Mouse (Mus musculus) MEL (cell line): ENCODE measurements around the gene Sec24d. TPM values are rescaled to one million over a fixed set of nuclear protein-coding genes. Genes with fewer than 3 reads are reported as not detected.

Source experiments
- DNase-seq: peaks from one replicate; pipeline ENCODE4 v3.0.0; 2011; ENCODE audit warnings: low read depth, low spot score
- H3K27ac ChIP-seq: 2 replicates; pipeline ENCODE4 v1.5.1; 2012; ENCODE audit warnings: low read depth, mild to moderate bottlenecking, control low read depth, low read length, moderate library complexity; ENCODE audit not compliant: control insufficient read depth
- H3K27me3 ChIP-seq, 2 experiments: fragments of 150-350 bp in 1 of 2; sonication (generic) in 1 of 2; 2 replicates each; pipeline ENCODE4 v1.6.1; 2012; ENCODE audit warnings: low read length in 2 of 2, mild to moderate bottlenecking in 2 of 2, improper control_type of control experiment in 1 of 2, moderate library complexity in 1 of 2; ENCODE audit not compliant: insufficient read depth in 2 of 2, control insufficient read depth in 1 of 2
- H3K36me3 ChIP-seq, 2 experiments: 2 replicates each; pipeline ENCODE4 v1.6.1; 2012 to 2014; ENCODE audit warnings: low read length in 2 of 2, improper control_type of control experiment in 1 of 2, inconsistent platforms in 1 of 2, mild to moderate bottlenecking in 1 of 2; ENCODE audit not compliant: insufficient read depth in 2 of 2, control insufficient read depth in 1 of 2
- H3K4me1 ChIP-seq, 2 experiments: fragments of 150-350 bp in 1 of 2; sonication (generic) in 1 of 2; 2 replicates each; pipeline ENCODE4 v1.6.1; 2012; ENCODE audit warnings: low read length in 2 of 2, improper control_type of control experiment in 1 of 2, mild to moderate bottlenecking in 1 of 2; ENCODE audit not compliant: insufficient read depth in 2 of 2, control insufficient read depth in 1 of 2
- H3K4me3 ChIP-seq, 2 experiments: fragments of 150-350 bp in 1 of 2; sonication (generic) in 1 of 2; 2 replicates each; pipeline ENCODE4 v1.5.1; 2012; ENCODE audit warnings: low read depth in 2 of 2, low read length in 2 of 2, mild to moderate bottlenecking in 2 of 2, moderate library complexity in 2 of 2, control low read depth in 1 of 2, improper control_type of control experiment in 1 of 2; ENCODE audit not compliant: control insufficient read depth in 1 of 2, insufficient read depth in 1 of 2
- H3K79me2 ChIP-seq: 2 replicates; pipeline ENCODE4 v1.6.1; 2012; ENCODE audit warnings: mild to moderate bottlenecking, low read length, moderate library complexity; ENCODE audit not compliant: control insufficient read depth, poor library complexity, insufficient read depth
- H3K9ac ChIP-seq: 2 replicates; pipeline ENCODE4 v1.6.1; 2012; ENCODE audit warnings: low read depth, mild to moderate bottlenecking, control low read depth, low read length, moderate library complexity; ENCODE audit not compliant: control insufficient read depth, poor library complexity, severe bottlenecking
- H3K9me3 ChIP-seq: fragments of 150-350 bp; sonication (generic); replicated peaks from 2 replicates; pipeline ENCODE4 v1.6.1; 2012; ENCODE audit warnings: mild to moderate bottlenecking, low read length, improper control_type of control experiment, moderate library complexity; ENCODE audit not compliant: insufficient read depth
- CHD1 ChIP-seq: IDR thresholded peaks from 2 replicates; pipeline ENCODE4 v1.6.1; 2012; ENCODE audit warnings: low read depth, mild to moderate bottlenecking, inconsistent platforms, low read length, improper control_type of control experiment
- CTCF ChIP-seq, 3 experiments: IDR thresholded peaks in 2 of 3; conservative IDR thresholded peaks in 1 of 3; 2 replicates each; pipeline ENCODE4 v1.5.1; 2011 to 2012; ENCODE audit warnings: low read length in 3 of 3, low read depth in 2 of 3, mild to moderate bottlenecking in 2 of 3, improper control_type of control experiment in 1 of 3, inconsistent platforms in 1 of 3, mixed read lengths in 1 of 3, moderate library complexity in 1 of 3; ENCODE audit not compliant: control insufficient read depth in 1 of 3, insufficient read depth in 1 of 3, poor library complexity in 1 of 3, severe bottlenecking in 1 of 3
- E2F4 ChIP-seq: IDR thresholded peaks from 2 replicates; pipeline ENCODE4 v1.6.1; 2011; ENCODE audit warnings: low read depth, low read length, improper control_type of control experiment, borderline replicate concordance
- MAFK ChIP-seq: IDR thresholded peaks from 2 replicates; pipeline ENCODE4 v1.6.1; 2011; ENCODE audit warnings: low read depth, mild to moderate bottlenecking, low read length, improper control_type of control experiment, borderline replicate concordance
- MAX ChIP-seq: IDR thresholded peaks from 2 replicates; pipeline ENCODE4 v1.6.1; 2011; ENCODE audit warnings: low read length, improper control_type of control experiment
- MAZ ChIP-seq: IDR thresholded peaks from 2 replicates; pipeline ENCODE4 v1.6.1; 2012; ENCODE audit warnings: low read depth, mild to moderate bottlenecking, inconsistent platforms, low read length, improper control_type of control experiment
- MEF2A ChIP-seq: IDR thresholded peaks from 2 replicates; pipeline ENCODE4 v1.6.1; 2014; ENCODE audit warnings: low read depth, mild to moderate bottlenecking, inconsistent platforms, low read length, improper control_type of control experiment; ENCODE audit not compliant: poor library complexity, insufficient replicate concordance, severe bottlenecking; ENCODE audit errors: extremely low read depth
- NELFE ChIP-seq: IDR thresholded peaks from 2 replicates; pipeline ENCODE4 v1.6.1; 2011; ENCODE audit warnings: low read depth, low read length, improper control_type of control experiment
- NRF1 ChIP-seq: IDR thresholded peaks from 2 replicates; pipeline ENCODE4 v1.6.1; 2014; ENCODE audit warnings: low read depth, mild to moderate bottlenecking, inconsistent platforms, low read length, improper control_type of control experiment, moderate library complexity; ENCODE audit not compliant: poor library complexity, insufficient read depth, severe bottlenecking
- SIN3A ChIP-seq: IDR thresholded peaks from 2 replicates; pipeline ENCODE4 v1.6.1; 2012; ENCODE audit warnings: low read length, improper control_type of control experiment, inconsistent platforms
- TBP ChIP-seq: IDR thresholded peaks from 2 replicates; pipeline ENCODE4 v1.8.0; 2011; ENCODE audit warnings: low read depth, low read length, improper control_type of control experiment
- UBTF ChIP-seq: IDR thresholded peaks from 2 replicates; pipeline ENCODE4 v1.6.1; 2012; ENCODE audit warnings: low read depth, mild to moderate bottlenecking, inconsistent platforms, low read length, improper control_type of control experiment, moderate library complexity, borderline replicate concordance; ENCODE audit not compliant: insufficient read depth
- ZKSCAN1 ChIP-seq: IDR thresholded peaks from 2 replicates; pipeline ENCODE4 v1.6.1; 2012; ENCODE audit warnings: low read depth, mild to moderate bottlenecking, inconsistent platforms, low read length, improper control_type of control experiment, moderate library complexity
- ZNF384 ChIP-seq: IDR thresholded peaks from 2 replicates; pipeline ENCODE4 v1.6.1; 2012; ENCODE audit warnings: low read depth, mild to moderate bottlenecking, inconsistent platforms, low read length, improper control_type of control experiment
- polyA plus RNA-seq, 2 experiments: library from polyadenylated mRNA; stranded (reverse) in 1 of 2; unstranded in 1 of 2; fragments of >175 nt in 1 of 2; fragments of >200 nt in 1 of 2; gene quantifications; 2 replicates each; pipeline versions ENCODE4 v1.2.1 to v1.2.4; 2012; ENCODE audit warnings: low replicate concordance in 2 of 2, low read depth in 1 of 2; ENCODE audit not compliant: insufficient read length in 2 of 2, insufficient read depth in 1 of 2, missing spikeins in 1 of 2
- total RNA-seq: library from RNA; depleted of rRNA; stranded (reverse); fragments of 300-350 nt; gene quantifications from 2 replicates; pipeline ENCODE4 v1.2.3, GENCODE M21; 2012

Gene Sec24d
- total and polyA plus RNA-seq, 3 experiments = 10.3 to 23.9 TPM; not detected in 1

- H3K9me3 ChIP-seq = no peaks in the 10 kb centered on the region
- H3K27me3 ChIP-seq = no peaks in the 10 kb centered on the region
- H3K4me3 ChIP-seq = no peak overlapping the region
- H3K36me3 ChIP-seq = peaks cover 0 to 3% of the 10 kb centered on the region in 2 experiments; a peak in 1 of 4 replicates
- no peak for DNase-seq
- H3K4me1 ChIP-seq = no peaks in the 10 kb centered on the region
- TF ChIP-seq MAX (no peak), MAZ (no peak), UBTF (no peak), ZNF384 (no peak), CTCF (IDR thresholded peaks at IDR 0.05 in 2 of 3, conservative IDR thresholded peaks at IDR 0.05 in 1 of 3; ENCODE audit: control insufficient read depth in 1 of 3, insufficient read depth in 1 of 3, low read depth in 2 of 3, low read length in 3 of 3, poor library complexity in 1 of 3, severe bottlenecking in 1 of 3) (no peak), MEF2A (no peak)
- H3K9ac ChIP-seq = no peak overlapping the region
- H3K79me2 ChIP-seq = no peaks in the 10 kb centered on the region
- no peak overlapping the region for H3K27ac ChIP-seq
Measured at GRCm38 (mm10) chr3:123353661-123354060, 86.4 kb downstream of the Sec24d start.

GRCm38 (mm10) chr3:123354388-123354787 lies 87.1 kb downstream of the Sec24d start:
- no peak for DNase-seq
- H3K4me3 ChIP-seq = no peak overlapping the region
- no peaks in the 10 kb centered on the region for H3K27me3 ChIP-seq
- H3K36me3 ChIP-seq = peaks cover 0 to 3% of the 10 kb centered on the region in 2 experiments; a peak in 1 of 4 replicates
- H3K27ac ChIP-seq = no peak overlapping the region
- H3K9ac ChIP-seq = no peak overlapping the region
- TF ChIP-seq NRF1 = no peak
- no peak for TF ChIP-seq MAFK
- no peak for TF ChIP-seq ZKSCAN1
- no peak for TF ChIP-seq TBP
- TF ChIP-seq CHD1 = no peak
- TF ChIP-seq E2F4 = no peak
- no peak for TF ChIP-seq SIN3A
- no peak for TF ChIP-seq NELFE
- no peak for TF ChIP-seq MAX
- no peaks in the 10 kb centered on the region for H3K9me3 ChIP-seq
- H3K4me1 ChIP-seq = no peaks in the 10 kb centered on the region
- H3K79me2 ChIP-seq = no peaks in the 10 kb centered on the region
